Mouse (Mus musculus) kidney, postnatal 36 days (tissue): ENCODE measurements around the gene Ypel4.
A peak's percentile ranks its signal among the peaks of the same experiment; 100 is the strongest.

Source experiments
- DNase-seq, 2 experiments: peaks; one replicate each; pipeline ENCODE4 v3.0.0; 2021 to 2022; ENCODE audit warnings: mixed read lengths in 2 of 2

Ypel4 gene

DNA sequence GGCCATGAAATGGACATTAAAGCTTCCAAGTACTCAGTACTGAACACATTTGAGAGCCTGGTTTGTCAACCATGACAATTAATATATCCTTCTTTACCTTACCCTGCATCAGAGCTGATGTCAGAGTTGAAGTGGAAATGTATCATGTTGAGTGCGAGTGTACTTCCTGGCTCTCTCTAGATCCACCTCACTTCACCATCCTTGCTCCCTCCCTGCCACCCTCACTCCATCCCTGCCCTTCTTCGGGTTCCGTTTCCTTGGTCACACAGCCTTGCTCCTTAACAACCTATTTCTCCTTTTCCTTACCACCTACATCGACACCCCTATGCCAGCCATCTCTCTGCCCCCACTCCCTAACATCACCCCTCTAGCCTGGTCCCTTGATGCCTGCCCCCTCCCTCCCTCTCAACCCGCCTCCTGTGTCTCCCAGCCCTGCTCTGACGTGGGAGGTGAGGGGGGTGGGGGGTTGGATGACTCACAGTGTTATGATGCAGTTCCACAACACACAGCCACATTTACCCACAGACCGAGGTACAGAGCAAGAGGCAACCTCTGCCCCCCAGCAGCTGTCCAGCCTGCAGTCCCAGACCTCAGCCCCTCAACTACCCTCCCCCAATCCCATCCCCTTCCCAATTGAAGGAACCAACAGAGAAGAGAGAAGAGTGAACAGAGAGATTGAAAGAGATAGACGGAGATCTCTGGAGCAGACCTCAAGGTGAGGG lies at the start of gene Ypel4:
Gene Ypel4, plus strand, starts transcription at position 480 of the 722 bp plus-strand sequence.
- peak in 1 of 2 experiments; percentile 27 for DNase-seq

DNA sequence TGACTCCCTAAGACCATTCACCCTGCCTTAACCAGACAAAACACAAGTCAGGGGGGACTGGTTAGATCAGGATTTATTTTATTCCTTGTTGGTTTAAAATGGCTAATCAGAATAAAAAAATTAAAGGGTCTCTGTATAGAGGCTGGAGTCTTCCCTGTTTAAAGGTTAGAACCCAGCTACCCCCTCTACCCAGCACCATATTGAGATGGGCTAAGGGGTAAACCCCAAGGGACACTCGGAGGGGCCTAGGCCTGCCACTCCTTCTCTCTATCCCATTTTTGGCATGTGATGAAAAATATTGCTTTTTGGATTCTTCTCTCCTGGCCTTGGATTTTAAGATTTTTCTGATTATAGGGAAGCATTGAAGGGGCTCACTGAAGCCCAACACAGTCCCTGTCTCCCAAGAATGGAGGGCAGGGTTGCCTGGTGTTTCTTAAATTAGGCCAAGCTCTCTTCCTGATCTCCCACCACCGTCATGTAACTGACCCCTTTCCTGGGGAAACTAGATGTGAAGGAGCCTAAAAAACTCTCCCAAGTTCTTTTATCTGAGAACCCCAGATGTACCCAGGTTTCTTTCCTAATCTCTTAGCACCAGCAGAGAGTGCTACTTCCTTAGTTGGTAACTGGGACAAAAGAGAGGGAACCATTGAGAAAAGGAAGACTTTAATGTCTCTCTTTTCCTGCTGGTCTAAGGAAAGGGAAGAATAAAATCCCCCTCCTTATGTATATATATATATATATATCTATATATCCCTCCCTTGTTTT lies 45.6 kb upstream of the Ypel4 start:
- no peak for DNase-seq

DNA sequence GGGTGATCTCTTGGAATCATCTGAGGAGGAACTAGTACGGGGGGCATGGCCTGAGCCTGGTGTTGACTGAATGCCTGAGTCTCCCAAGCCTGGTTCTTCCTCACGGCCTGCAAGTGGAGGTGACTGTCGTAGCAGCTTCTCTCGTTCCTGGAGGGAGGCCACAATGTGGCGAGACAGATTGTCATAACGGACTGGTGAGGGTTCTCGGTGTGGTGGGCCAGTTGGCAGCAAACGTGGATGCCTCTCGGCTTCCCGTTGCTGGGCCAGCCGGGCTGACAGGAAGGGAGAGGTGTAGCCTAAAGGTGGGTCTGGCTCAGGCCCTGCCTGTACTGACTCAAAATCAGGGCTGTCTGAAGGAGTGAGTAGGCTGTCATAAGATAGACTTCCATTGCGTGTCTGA lies 43.8 kb upstream of the Ypel4 start:
- no peak for DNase-seq

DNA sequence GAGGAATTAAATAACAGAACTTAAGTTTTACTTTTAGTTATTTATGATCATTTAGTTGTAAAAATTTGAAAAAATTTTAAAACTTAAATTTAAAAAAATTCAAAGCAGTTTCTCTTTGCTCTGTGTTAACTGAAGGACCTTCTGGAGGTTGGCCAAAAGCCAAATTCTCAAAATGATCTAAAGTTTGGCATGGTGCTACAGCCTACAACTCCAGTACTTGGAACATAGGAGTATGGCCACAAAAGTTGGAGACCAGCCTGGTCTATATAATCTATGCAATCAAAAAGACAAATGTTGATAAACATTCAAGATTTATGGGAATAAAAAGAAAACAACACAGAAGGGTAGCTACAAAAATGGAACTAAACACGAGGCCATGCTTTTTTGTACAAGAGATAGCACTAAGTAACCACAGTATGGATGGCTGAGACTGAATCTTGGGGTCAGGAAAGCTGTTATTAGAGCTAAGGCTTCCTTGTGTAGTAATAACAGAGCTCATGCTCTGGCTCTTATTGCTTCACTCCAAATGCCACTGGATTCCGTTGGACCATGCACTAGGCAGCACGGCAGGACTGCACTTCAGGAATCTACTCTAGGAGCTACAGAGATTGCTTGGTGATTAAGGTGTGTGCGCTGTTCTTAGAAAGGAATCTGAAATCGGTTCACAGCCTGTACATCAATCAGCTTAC lies 38.7 kb upstream of the Ypel4 start:
- DNase-seq, result no peak

DNA sequence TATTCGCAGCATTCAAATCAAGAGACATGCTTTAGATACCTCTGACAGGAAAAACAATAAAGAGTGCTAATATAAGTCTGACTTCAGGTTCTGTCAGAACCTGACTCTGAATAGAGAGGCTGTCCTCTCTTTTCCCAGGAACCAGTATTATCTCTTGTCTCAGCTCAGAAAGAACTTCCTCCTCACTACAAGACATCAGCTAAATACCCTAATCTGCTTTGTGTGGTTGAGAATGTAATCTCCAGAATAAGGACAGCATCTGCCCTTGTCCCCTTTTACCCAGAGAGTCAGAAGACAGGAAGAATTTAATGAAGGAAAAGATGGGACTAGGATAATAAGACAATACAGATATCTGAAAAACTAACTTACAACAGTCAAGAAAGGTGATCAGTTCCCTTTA lies 30.4 kb upstream of the Ypel4 start:
- no peak for DNase-seq

DNA sequence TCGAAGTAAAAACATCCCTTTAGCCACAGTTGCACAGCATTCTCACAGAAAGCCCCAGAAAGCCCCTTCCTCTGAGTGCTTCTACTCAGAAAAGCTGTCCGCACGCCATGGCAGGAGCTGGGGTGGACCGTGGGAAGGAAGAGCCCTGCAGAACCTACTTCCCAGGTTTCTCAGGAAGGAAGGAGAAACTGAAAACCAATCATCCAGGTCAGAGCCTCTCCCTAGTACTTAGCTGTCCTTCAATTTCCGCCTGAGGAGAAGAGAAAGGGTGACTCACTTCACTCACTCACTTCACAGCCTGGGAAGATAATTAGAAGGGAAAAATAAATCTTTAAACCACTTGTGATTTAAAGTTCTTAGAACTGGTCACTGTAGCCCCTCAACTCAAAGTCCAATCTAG lies 29.5 kb upstream of the Ypel4 start:
- no peak for DNase-seq

DNA sequence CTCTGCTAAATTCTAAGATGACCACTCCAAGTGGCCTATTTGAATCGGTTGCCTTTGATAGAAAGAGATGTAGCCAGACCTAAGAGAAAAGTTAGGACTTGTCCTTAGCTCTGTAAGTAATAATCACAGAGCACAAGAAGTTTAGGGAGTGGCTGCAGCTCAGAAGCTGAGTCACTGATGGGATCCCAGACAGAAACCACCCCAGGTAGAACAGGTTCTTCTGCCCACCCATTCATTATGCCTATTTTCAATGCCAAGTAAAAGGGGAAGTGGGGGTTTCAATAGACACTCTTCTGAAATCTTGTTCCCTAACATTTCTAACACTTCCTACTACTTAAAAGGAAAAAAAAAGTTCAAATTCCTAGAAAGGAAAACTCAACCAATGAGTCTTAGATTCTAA lies 28.6 kb upstream of the Ypel4 start:
- no peak for DNase-seq

- DNase-seq, result no peak
Observed at GRCm38 (mm10) chr2:84707523-84707922, 26.3 kb upstream of the Ypel4 start.

- DNase-seq, result no peak
Observed at GRCm38 (mm10) chr2:84711898-84712297, 22.0 kb upstream of the Ypel4 start.

- DNase-seq, result no peak
Observed at GRCm38 (mm10) chr2:84714422-84714810, 19.4 kb upstream of the Ypel4 start.

- DNase-seq, result peak; percentile 99
Observed at GRCm38 (mm10) chr2:84714811-84715561, 18.9 kb upstream of the Ypel4 start, which contains the start of gene Zdhhc5. Gene Zdhhc5 (minus strand): TSS chr2:84715180.

DNA sequence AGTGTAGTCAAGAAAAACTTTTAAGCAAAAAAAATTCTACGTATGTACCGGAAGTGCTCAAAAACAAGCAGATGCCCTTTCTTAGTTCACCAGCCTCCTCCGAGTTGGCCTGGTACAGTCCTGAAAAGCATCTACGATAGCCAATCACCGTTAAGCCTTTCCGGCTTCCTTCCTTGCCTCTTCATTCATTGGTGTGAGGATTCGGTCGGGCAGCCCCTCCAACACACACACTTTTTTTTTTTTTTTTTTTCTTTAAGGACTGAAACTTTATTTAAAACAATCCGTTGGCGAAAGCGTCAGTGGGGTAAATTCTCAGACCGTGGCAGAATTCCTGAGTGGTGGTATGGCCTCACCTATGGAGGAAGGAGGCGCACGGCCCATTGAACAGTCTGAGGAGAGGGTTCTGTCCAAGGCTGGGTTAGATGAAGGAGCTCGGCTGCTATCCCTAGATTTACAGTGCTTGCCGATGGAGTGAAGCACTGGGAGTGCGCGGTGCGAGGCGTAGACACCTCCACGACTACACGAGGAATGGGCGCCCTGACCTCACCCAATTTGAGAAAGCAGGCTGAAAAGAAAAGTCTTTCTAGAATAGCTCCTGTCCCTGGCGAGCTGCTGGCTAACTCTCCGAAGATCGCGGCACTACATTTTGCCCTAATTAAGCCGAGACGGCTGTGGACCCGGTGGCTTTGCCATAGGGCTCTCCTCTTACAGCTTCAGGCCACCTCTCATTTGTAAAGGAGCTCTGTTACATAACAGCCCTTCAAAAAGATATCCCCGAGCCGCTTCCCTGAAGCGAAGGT lies 18.1 kb upstream of the Ypel4 start:
- DNase-seq, result peak; percentile 83 to 96

DNA sequence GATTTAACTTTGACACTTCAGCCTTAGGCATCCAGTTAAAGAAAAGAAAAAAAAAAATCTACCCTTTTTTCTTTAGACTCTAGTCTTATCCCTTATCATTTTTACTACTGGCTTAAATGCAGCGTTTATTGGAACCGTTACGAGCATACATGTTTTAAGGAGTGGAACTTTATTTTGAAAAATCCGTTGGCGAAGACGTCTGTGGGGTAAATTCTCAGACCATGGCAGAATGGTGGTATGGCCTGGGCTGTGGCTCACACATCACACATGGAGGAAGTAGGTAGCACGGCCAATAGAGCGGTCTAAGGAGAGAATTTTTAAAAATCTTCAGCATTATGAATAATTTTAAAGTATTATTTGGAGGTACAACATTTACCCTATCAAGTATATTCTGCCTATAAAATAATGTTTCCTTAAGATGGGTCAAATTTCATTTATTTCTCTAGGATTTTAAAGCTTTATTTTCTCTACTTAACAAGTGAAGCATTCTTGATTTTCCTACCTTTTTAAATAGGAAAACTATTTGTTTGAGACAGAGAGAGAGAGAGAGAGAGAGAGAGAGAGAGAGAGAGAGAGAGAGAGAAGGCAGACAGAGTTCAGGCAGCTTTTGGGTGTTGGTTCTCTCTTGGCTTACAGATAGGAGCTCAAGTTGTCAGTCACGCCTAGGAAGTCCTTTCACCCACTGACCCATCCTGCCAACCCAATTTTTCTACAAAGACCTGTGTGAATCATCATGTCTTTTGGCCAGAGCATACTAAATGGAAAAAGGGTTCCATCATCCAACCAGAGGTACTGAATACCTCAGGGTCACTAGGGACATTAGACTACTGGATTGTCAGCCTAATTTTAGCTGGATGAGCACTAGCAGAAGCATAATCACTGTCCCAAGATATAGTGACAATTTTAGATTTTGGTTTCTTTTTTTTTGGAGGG lies 17.2 kb upstream of the Ypel4 start:
- peak in 1 of 2 experiments; percentile 21 for DNase-seq

GRCm38 (mm10) chr2:84717357-84717756 lies 16.5 kb upstream of the Ypel4 start:
- DNase-seq, result no peak

- DNase-seq, result no peak
Observed at GRCm38 (mm10) chr2:84720718-84721117, 13.1 kb upstream of the Ypel4 start.

- no peak for DNase-seq
Observed at GRCm38 (mm10) chr2:84721182-84721581, 12.7 kb upstream of the Ypel4 start.

DNA sequence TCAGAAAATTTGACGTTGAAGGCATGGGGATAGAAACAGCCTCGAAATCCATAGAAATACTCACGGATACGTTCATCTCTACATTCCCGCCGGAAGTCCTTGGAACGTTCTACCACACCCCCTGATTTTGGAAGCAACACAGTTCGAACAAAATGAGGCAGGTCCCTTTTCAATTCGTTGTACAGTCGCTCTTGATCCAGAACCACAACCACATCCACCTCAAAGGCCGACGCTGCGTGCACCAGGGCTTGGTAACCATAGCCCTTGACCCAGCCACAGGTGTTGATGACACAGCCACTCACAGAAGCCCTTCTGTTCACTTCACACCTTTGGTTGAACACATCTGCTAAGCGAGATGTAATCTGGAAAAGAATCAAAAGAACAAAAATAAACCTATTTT lies 10.0 kb upstream of the Ypel4 start:
- no peak for DNase-seq

DNA sequence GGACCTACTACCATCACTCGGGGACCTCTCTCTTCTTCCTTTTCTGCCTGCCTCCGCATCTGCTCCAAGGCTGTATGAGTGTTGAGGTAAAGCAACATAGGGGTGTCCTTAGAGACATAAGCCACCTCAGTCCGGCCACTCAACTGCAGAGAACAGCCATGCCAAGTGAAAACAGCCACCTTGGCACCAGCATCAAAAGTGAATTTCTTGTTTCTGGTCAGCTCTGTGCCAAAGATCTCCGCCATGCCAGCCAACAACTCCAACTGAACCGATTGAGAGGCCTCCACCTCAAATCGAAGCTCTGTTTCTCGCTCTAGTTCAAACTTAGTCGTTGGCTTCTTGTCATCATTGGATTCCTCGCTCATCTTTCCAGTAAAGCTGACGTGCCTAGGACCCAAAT lies 8.1 kb upstream of the Ypel4 start:
- DNase-seq, result no peak

DNA sequence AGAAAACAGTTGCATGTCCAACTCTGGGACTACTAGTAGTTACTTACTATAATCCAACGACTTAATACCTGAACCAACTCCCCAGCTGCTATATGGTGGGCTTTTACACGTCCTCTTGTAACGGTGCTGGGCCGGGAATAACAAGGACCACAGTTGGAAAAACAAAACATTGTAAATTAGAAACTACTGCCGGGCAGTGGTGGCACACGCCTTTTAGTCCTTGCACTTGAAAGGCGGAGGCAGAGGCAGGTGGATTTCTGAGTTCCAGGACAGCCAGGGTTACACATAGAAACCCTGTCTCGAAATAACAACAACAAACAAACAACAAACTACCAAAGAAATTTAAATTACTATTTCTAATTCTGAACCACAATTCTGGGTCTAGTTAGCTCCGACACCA lies 7.1 kb upstream of the Ypel4 start:
- DNase-seq, result no peak

DNA sequence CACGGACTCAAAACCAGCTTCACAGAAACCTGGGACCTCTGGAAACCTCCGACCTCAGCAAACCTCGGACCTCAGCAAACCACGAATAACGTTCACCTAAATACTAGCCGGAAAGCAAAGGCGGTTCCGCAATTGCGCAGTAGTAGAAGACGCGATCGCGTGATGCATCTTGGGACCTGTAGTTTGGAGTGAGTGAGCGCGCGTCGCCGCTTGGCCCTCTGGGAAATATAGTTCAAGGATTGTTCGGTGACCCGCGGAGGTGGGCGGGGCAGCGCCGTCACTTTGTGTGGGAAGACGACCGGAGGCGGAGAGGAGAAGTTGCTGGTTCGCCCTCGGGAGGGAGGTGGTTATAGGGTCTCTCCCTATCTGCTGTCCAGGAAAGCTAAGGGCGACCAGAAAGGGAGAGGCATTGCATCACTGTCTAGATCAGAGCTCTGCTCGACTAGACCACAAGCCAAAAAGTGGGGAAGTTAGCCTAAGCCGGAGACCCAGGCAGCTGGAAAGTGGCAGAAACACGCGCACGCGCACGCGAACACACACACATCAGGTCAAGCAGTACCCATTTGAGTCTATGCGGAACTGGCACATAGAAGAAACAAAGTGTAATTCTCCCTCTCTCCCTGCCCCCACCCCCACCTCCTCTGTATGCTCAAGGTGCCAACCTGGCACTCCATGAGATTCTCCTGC lies 6.5 kb upstream of the Ypel4 start, which contains the start of gene Clp1:
Gene Clp1, minus strand, starts transcription at position 179 of the 687 bp plus-strand sequence.
- peak; percentile 98 to 99 for DNase-seq
